Mouse (Mus musculus) stomach, embryonic 15.5 days (tissue): ENCODE data around the gene Ncln. TPM values are rescaled to one million over a fixed set of nuclear protein-coding genes. Genes with fewer than 3 reads are reported as not detected.

Experiments used
- ATAC-seq: fragments of 200-750 bp; cut with Nextera tagmentation; 2 replicates; pipeline ENCODE4 v1.8.0; 2017; ENCODE audit warnings: low read depth, moderate number of reproducible peaks, moderate TSS enrichment; ENCODE audit not compliant: insufficient read depth, low FRiP score
- H3K27ac ChIP-seq: fragments of 300-500 bp; sonication (generic); 2 replicates; pipeline ENCODE4 v1.5.1; 2015; ENCODE audit warnings: mild to moderate bottlenecking, inconsistent platforms
- H3K27me3 ChIP-seq: fragments of 300-500 bp; sonication (generic); replicated peaks from 2 replicates; pipeline ENCODE4 v1.6.1; 2015; ENCODE audit warnings: inconsistent platforms
- H3K36me3 ChIP-seq: fragments of 300-500 bp; sonication (generic); 2 replicates; pipeline ENCODE4 v1.6.1; 2015; ENCODE audit warnings: inconsistent platforms
- H3K4me1 ChIP-seq: fragments of 300-500 bp; sonication (generic); 2 replicates; pipeline ENCODE4 v1.6.1; 2015; ENCODE audit warnings: inconsistent platforms
- H3K4me2 ChIP-seq: fragments of 300-500 bp; sonication (generic); 2 replicates; pipeline ENCODE4 v1.6.1; 2015; ENCODE audit warnings: mild to moderate bottlenecking, inconsistent platforms
- H3K4me3 ChIP-seq: fragments of 300-500 bp; sonication (generic); replicated peaks from 2 replicates; pipeline ENCODE4 v1.5.1; 2015; ENCODE audit warnings: inconsistent platforms
- H3K9ac ChIP-seq: fragments of 300-500 bp; sonication (generic); 2 replicates; pipeline ENCODE4 v1.6.1; 2015; ENCODE audit warnings: inconsistent platforms
- H3K9me3 ChIP-seq: fragments of 300-500 bp; sonication (generic); 2 replicates; pipeline ENCODE4 v1.6.1; 2016; ENCODE audit warnings: inconsistent platforms
- WGBS: fragments of 180-500 bp; shearing (Covaris S2); methylation state at CpG from one replicate; pipeline ENCODE4 v1.1.7; 2015; 5-methylcytosine and 5-hydroxymethylcytosine counted together
- polyA plus RNA-seq: library from polyadenylated mRNA; unstranded; fragments of >200 nt; fragmentation: Nextera tagmentation; extraction: Ambion mirVana; gene quantifications from 2 replicates; pipeline ENCODE4 v1.2.1, GENCODE M21; 2015

The Ncln gene
- polyA plus RNA-seq, 1 experiment from 2014 or later = 83.9 TPM

DNA sequence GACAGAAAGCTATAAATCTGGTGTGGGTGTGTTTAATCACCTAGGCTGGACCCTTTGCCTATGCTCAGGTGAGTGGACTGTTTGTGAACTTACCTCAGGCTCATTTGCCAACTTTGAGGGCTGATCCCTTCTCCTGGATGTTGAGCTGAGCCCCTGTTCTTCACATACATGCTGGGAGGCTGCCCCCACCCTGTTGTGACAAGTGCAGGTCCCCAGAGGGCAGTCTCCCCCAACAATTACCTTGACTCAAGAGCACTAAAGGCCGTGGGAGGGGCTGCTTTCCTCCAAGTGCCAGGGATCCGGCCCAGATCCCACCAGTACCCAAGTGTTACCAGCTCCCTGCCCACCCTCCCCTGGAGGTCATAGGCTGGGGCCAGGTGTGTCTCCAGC is 11.1 kb downstream of the Ncln start:
- Histone ChIP-seq H3K4me1 (peaks cover 8% of the 10 kb centered on the region; the same call in 1 of the 2 replicates), H3K9ac (no peak overlapping the region), H3K36me3 (peaks cover 24% of the 10 kb centered on the region), H3K4me3 (no peak overlapping the region), H3K27ac (no peak overlapping the region), H3K9me3 (no peaks in the 10 kb centered on the region), H3K4me2 (no peak overlapping the region), H3K27me3 (peaks cover 12% of the 10 kb centered on the region)
- ATAC-seq = no peak
- WGBS = 14% methylated on average over 2 of the region's 2 CpGs

- ATAC-seq = no peak
- Histone ChIP-seq H3K9me3 (no peaks in the 10 kb centered on the region), H3K27ac (no peak overlapping the region), H3K27me3 (peaks cover 12% of the 10 kb centered on the region), H3K9ac (no peak overlapping the region), H3K4me3 (no peak overlapping the region), H3K36me3 (peaks cover 19% of the 10 kb centered on the region), H3K4me2 (no peak overlapping the region), H3K4me1 (peaks cover 8% of the 10 kb centered on the region; the same call in 1 of the 2 replicates)
- WGBS = 62% methylated on average over 6 of the region's 6 CpGs
These were observed 11.6 kb downstream of the Ncln start for GRCm38 (mm10) chr10:81484441-81485059.

DNA sequence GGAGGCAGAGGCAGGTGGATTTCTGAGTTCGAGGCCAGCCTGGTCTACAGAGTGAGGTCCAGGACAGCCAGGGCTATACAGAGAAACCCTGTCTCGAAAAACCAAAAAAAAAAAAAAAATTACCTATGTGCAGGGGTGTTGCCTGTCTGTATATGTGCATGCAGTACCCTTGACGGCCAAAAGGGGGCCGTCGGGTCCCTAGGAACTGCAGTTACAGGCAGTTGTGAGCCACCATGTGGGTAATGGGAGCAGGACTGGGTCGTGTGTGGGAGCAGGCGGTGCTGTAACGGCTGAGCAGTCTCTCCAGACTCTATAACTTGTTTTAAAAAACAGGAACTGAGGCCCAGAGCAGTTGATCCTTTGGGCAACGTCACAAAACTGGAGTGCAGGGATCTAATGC is 12.2 kb downstream of the Ncln start:
- H3K4me3 ChIP-seq = no peak overlapping the region
- no peaks in the 10 kb centered on the region for H3K9me3 ChIP-seq
- no peak overlapping the region for H3K4me2 ChIP-seq
- WGBS = 17% methylated on average over 9 of the region's 9 CpGs
- peaks cover 12% of the 10 kb centered on the region for H3K27me3 ChIP-seq
- ATAC-seq = no peak
- no peak overlapping the region for H3K9ac ChIP-seq
- H3K36me3 ChIP-seq = peaks cover 15% of the 10 kb centered on the region; the same call in 1 of the 2 replicates
- no peak overlapping the region for H3K27ac ChIP-seq
- H3K4me1 ChIP-seq = peaks cover 8% of the 10 kb centered on the region; the same call in 1 of the 2 replicates

DNA sequence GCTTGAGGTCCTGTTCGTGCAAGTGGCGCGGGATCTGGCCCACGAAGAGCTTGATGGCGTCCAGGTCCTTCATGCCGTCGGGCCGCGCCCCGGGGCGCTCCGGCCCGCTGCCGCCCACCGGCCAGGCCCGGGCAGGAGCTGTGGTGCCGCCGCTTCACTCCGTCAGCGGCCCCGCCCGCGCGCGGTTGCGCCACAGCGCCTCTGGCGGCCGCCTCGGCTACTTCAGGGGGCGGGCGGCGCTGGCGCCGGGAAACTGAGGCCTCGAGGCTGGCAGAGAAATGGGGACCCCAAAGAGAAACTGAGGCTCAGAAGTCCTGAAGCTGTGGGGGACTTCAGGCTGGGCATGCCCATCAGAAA is 13.7 kb downstream of the Ncln start, which contains the start of gene Celf5:
Celf5 (minus strand) TSS at position 177 of the 357 bp plus-strand sequence.
- under 1% methylated on average over 36 of the region's 36 CpGs for WGBS
- Histone ChIP-seq H3K4me2 (peak within 1 kb of the TSS; percentile 94), H3K27me3 (peaks cover 20% of the 10 kb centered on the region), H3K27ac (no peak within 1 kb of the TSS), H3K9ac (no peak within 1 kb of the TSS), H3K36me3 (peaks cover 7% of the 10 kb centered on the region; the same call in 1 of the 2 replicates), H3K4me3 (peak within 1 kb of the TSS; percentile 48), H3K9me3 (no peaks in the 10 kb centered on the region), H3K4me1 (peaks cover 8% of the 10 kb centered on the region; the same call in 1 of the 2 replicates)
- ATAC-seq = no peak

DNA sequence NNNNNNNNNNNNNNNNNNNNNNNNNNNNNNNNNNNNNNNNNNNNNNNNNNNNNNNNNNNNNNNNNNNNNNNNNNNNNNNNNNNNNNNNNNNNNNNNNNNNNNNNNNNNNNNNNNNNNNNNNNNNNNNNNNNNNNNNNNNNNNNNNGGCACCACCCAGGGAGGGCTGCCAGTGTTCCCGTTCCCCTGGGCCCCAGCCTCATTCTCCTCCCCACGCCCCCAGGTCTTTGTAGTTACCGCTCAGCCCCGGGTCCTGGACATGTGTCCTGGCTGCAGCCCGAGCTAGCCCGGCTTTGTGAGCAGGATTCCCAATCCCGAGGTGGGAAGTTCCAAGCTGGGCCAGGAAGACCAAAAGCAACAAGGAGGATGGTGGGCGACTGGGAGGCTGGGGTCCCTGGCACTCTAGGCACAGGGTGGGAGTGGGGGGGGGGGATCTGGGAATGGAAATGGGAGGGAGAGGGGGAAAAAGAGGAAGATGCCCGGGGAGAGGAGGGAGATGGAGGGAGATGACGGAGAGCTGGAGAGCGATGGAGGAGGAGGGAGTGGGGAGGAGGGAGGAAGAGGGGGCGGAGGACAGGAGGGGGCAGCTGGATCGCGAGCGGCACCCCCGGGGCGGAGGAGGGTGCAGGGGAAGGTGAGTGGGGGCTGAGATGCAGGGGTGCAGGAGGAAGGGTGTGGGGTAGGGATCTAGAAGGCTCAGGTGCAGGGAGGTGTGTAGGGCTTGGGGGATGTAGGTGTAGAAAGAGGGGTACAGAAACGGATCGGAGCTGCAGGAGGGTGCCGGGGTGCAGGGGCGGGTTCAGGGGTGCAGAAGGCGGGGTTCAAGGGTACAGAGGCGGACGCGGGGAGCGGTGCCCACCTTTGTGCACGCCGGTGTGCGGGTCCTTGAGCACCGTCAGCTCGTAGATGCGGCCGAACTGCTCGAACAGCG is 14.3 kb downstream of the Ncln start:
- Histone ChIP-seq H3K27me3 (peaks cover 25% of the 10 kb centered on the region), H3K9me3 (no peaks in the 10 kb centered on the region), H3K27ac (no peak overlapping the region), H3K36me3 (peaks cover 1% of the 10 kb centered on the region; the same call in 1 of the 2 replicates), H3K4me2 (peak overlapping the region; percentile 94), H3K9ac (no peak overlapping the region), H3K4me1 (peaks cover 8% of the 10 kb centered on the region; the same call in 1 of the 2 replicates), H3K4me3 (peak overlapping the region; percentile 48)
- no peak; the same call in 1 of the 2 replicates for ATAC-seq
- 5% methylated on average over 35 of the region's 35 CpGs for WGBS

DNA sequence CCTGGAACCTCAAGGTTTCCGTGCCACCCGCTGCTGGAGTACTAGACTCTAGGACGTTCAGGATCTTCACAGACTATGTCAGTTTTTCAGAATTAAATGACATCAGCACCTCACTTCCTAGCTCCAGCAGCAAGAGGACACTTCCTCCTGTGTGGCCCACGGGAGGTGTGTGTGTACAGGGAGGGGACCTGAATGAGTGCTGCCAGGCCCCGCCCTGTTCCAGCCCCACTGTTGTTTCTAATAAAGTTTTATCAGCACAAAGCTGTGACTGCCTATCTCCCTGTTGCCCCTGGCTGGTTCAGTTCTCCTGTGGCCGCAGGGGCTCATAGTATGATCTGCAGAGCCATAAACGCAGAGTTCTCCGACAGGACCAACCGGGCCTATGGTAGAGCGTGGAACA is 21.7 kb downstream of the Ncln start:
- no peaks in the 10 kb centered on the region for H3K9me3 ChIP-seq
- 75% methylated on average over 10 of the region's 10 CpGs for WGBS
- H3K36me3 ChIP-seq = no peaks in the 10 kb centered on the region
- peaks cover 73% of the 10 kb centered on the region for H3K27me3 ChIP-seq
- H3K4me2 ChIP-seq = no peak overlapping the region
- ATAC-seq = no peak
- no peak overlapping the region for H3K4me3 ChIP-seq
- H3K4me1 ChIP-seq = peaks cover 2% of the 10 kb centered on the region; the same call in 1 of the 2 replicates
- H3K27ac ChIP-seq = no peak overlapping the region
- H3K9ac ChIP-seq = no peak overlapping the region

DNA sequence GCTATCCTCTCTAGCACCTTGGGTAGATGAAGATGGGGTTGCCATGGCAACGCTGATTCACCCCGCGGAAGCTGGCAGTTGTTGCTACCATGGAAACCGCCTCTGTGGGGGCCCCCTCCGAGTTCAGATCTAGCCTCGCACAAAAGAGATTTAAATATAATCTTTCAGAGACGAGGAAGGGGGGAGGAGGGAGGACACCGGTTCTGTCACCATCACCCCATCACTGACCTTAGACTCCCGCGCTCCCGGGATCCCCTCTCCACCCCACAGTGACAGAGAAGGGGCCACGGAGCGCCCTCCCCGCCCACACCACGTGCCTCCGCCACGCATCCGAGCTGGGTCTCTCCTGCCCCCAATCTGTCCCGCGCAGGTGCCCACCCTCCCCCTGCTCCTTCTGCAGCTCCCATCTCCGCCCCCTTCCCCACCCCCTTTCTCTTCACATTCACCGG is 23.2 kb downstream of the Ncln start:
- Histone ChIP-seq H3K9ac (no peak overlapping the region), H3K4me3 (no peak overlapping the region), H3K27me3 (peaks cover 74% of the 10 kb centered on the region), H3K36me3 (no peaks in the 10 kb centered on the region), H3K27ac (no peak overlapping the region), H3K4me1 (peaks cover 2% of the 10 kb centered on the region; the same call in 1 of the 2 replicates), H3K4me2 (no peak overlapping the region), H3K9me3 (no peaks in the 10 kb centered on the region)
- no peak for ATAC-seq
- WGBS = 4% methylated on average over 20 of the region's 22 CpGs

- H3K27me3 ChIP-seq = peaks cover 73% of the 10 kb centered on the region
- 10% methylated on average over 18 of the region's 18 CpGs for WGBS
These were observed 23.7 kb downstream of the Ncln start for GRCm38 (mm10) chr10:81472403-81473002.

DNA sequence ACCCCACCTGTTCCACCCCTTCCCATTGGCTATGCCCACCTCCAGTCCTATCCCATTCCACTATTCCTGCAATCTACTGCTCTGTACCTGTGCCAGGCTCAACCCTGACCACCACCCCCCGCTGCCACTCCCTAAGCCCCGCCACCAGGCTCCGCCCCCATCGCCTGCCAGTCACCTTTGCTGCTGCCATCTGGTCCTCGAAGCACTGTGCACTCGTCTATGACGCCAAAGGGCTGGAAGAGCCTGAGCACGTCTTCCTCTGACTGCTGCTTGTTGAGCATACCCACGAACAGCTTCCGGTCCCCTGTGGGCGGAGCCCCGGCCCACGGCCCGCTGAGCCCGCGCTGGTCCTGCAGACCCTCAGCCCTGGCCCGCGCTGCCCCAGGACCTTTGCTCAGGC is 25.7 kb downstream of the Ncln start:
- Histone ChIP-seq H3K4me1 (peaks cover 2% of the 10 kb centered on the region; the same call in 1 of the 2 replicates), H3K4me2 (no peak overlapping the region), H3K36me3 (no peaks in the 10 kb centered on the region), H3K27me3 (peaks cover 72% of the 10 kb centered on the region), H3K4me3 (no peak overlapping the region), H3K9me3 (no peaks in the 10 kb centered on the region), H3K9ac (no peak overlapping the region), H3K27ac (no peak overlapping the region)
- ATAC-seq = no peak
- 46% methylated on average over 18 of the region's 18 CpGs for WGBS

More at GRCm38 (mm10) chr10:81472403-81473002, 23.7 kb downstream of the Ncln start:
- Histone ChIP-seq H3K36me3 (no peaks in the 10 kb centered on the region), H3K4me2 (no peak overlapping the region), H3K9ac (no peak overlapping the region), H3K4me1 (peaks cover 2% of the 10 kb centered on the region; the same call in 1 of the 2 replicates), H3K9me3 (no peaks in the 10 kb centered on the region), H3K4me3 (no peak overlapping the region), H3K27ac (no peak overlapping the region)
- ATAC-seq = no peak

DNA sequence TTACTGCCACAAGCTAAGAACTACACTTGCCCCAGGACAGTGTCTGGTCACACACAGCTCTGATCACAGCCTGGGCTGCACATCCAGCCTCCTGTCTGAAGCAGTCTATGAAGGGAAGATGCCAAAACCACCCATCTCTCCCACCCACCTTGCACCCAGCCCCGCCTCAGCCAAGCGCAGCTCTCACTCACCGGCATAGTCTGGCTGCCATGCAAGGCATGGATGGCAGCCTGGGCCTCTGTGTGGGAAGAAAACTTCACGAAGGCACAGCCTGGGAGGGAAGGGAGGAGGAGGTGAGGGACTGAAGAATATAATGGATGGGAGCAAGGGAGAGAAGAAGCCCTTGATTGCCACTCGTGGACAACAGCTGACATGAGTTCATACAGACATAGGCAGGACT is 26.9 kb downstream of the Ncln start:
- no peak overlapping the region for H3K4me2 ChIP-seq
- peaks cover 72% of the 10 kb centered on the region for H3K27me3 ChIP-seq

DNA sequence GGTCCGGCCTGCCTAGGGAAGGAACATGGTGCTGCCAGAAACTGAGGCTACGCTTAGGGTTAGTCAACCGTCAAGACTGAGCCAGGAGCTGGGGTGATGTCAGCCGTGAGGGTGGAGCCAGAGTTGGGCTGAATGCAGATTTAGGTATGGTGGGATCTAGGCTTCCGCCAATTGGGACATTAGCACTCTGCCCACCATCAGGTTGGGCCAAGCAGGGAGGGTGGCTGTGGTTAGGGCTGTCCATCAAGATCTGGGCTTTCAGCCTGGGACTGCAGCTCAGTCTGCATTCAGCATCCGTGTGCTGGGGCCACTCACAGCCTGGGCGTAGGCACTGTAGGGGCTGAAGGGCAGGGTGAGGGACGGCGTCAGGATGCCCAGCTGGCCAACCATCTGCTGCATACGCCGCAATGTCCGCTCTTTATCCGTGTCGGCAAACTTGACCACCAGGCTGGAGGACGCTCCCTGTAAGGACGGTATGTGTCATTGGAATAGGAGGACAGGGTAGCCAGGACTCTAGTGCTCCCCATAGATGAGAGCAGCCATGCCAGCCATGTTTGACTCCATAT is 28.4 kb downstream of the Ncln start:
- Histone ChIP-seq H3K4me3 (no peak overlapping the region), H3K36me3 (no peaks in the 10 kb centered on the region), H3K27ac (no peak overlapping the region), H3K4me2 (no peak overlapping the region), H3K9me3 (no peaks in the 10 kb centered on the region), H3K27me3 (peaks cover 73% of the 10 kb centered on the region), H3K4me1 (peaks cover 12% of the 10 kb centered on the region; the same call in 1 of the 2 replicates), H3K9ac (no peak overlapping the region)
- ATAC-seq = no peak
- 80% methylated on average over 16 of the region's 16 CpGs for WGBS

More for the DNA sequence above, 26.9 kb downstream of the Ncln start:
- Histone ChIP-seq H3K4me1 (peaks cover 10% of the 10 kb centered on the region), H3K9ac (no peak overlapping the region), H3K9me3 (no peaks in the 10 kb centered on the region), H3K36me3 (no peaks in the 10 kb centered on the region), H3K27ac (no peak overlapping the region), H3K4me3 (no peak overlapping the region)
- WGBS = 73% methylated on average over 5 of the region's 5 CpGs
- no peak for ATAC-seq
